In genomic region chr2:93477519-93477918, GRCm38 (mm10) we compare ENCODE assay signal across 9 mouse cellular contexts. TPM values are rescaled to one million over a fixed set of nuclear protein-coding genes. Genes with fewer than 3 reads are reported as not detected.
DNase-seq lines count a peak whose midpoint lies in the region; ATAC-seq and TF ChIP-seq lines count a peak whose summit lies in the region.
"Had no signal": no experiment of that assay in that cellular context is flagged by ENCODE, and none has a peak within 500 bp of the region (broad histone marks: within the 10 kb centered on the region; RNA-seq: fewer than 3 reads in every experiment).

No protein-coding gene starts in this region.

- no peak overlapping the region for H3K9ac ChIP-seq in kidney, embryonic 15.5 days
- H3K9ac ChIP-seq in CH12.LX (ENCODE audit: insufficient read depth, low read depth): no peak overlapping the region
- no peak overlapping the region for H3K9ac ChIP-seq in forebrain, embryonic 15.5 days (replicated peaks)
- H3K9ac ChIP-seq: embryonic facial prominence, embryonic 12.5 days had no signal

- dilution Hi-C loops in CH12.LX (cut with MboI; ENCODE audit: extremely low pct_ligation_motif_present, extremely low pct_unique_long_range_greater_than_20kb, low sequenced_read_pairs): no loop called here

- TF ChIP-seq CTCF in CH12.LX (conservative IDR thresholded peaks at IDR 0.05 in 1 of 2, IDR thresholded peaks at IDR 0.05 in 1 of 2; ENCODE audit: low read depth in 2 of 2, low read length in 2 of 2): peak; percentile 83 to 93
- TF ChIP-seq CTCF in bone marrow, adult 2 months (IDR thresholded peaks at IDR 0.05; ENCODE audit: control insufficient read depth, insufficient read depth, low read length): peak; percentile 92

- TF ChIP-seq POLR2A in CH12.LX (IDR thresholded peaks at IDR 0.05; ENCODE audit: low read depth, low read length): no peak
- TF ChIP-seq POLR2A in bone marrow, adult 2 months (IDR thresholded peaks at IDR 0.05; ENCODE audit: borderline replicate concordance, control insufficient read depth, low read depth, low read length): no peak

- TF ChIP-seq EP300 in CH12.LX (IDR thresholded peaks at IDR 0.05; ENCODE audit: low read length): no peak

- no peaks in the 10 kb centered on the region for H3K4me1 ChIP-seq in kidney, embryonic 15.5 days
- H3K4me1 ChIP-seq in CH12.LX (ENCODE audit: control insufficient read depth in 1 of 2, insufficient read depth in 2 of 2): peaks cover 12 to 14% of the 10 kb centered on the region in 2 experiments
- H3K4me1 ChIP-seq in bone marrow, adult 2 months (ENCODE audit: control insufficient read depth, insufficient read depth, low read length): no peaks in the 10 kb centered on the region
- H3K4me1 ChIP-seq in forebrain, embryonic 15.5 days: 0 out of 2 replicates have a peak, but pooled peaks cover 2% of the 10 kb centered on the region

- TF ChIP-seq RAD21 in CH12.LX (IDR thresholded peaks at IDR 0.05; ENCODE audit: low read depth, low read length): peak; percentile 55

- H3K27ac ChIP-seq in kidney, embryonic 15.5 days: no peak overlapping the region
- no peak overlapping the region for H3K27ac ChIP-seq in CH12.LX (ENCODE audit: insufficient read depth, low read depth)
- H3K27ac ChIP-seq in bone marrow, adult 2 months (ENCODE audit: control insufficient read depth, insufficient read depth, low read depth, low read length, poor library complexity): no peak overlapping the region
- no peak overlapping the region for H3K27ac ChIP-seq in forebrain, embryonic 15.5 days (replicated peaks)
- H3K27ac ChIP-seq: embryonic facial prominence, embryonic 12.5 days had no signal

- peaks cover 45% of the 10 kb centered on the region for H3K27me3 ChIP-seq in kidney, embryonic 15.5 days
- H3K27me3 ChIP-seq in CH12.LX (replicated peaks): peaks cover 68% of the 10 kb centered on the region
- H3K27me3 ChIP-seq in forebrain, embryonic 15.5 days: no peaks in the 10 kb centered on the region

- no peak overlapping the region for H3K4me3 ChIP-seq in kidney, embryonic 15.5 days (replicated peaks)
- no peak overlapping the region for H3K4me3 ChIP-seq in CH12.LX (replicated peaks in 1 of 3; ENCODE audit: low read depth in 2 of 3, low read length in 2 of 3, poor library complexity in 1 of 3)
- H3K4me3 ChIP-seq in bone marrow, adult 2 months (replicated peaks; ENCODE audit: control insufficient read depth, low read depth, low read length): no peak overlapping the region
- H3K4me3 ChIP-seq in forebrain, embryonic 15.5 days: no peak overlapping the region
- H3K4me3 ChIP-seq: embryonic facial prominence, embryonic 12.5 days had no signal

- H3K79me2 ChIP-seq in CH12.LX (replicated peaks; ENCODE audit: control insufficient read depth, extremely low read depth, insufficient read depth, poor library complexity, severe bottlenecking): no peaks in the 10 kb centered on the region

- ATAC-seq in kidney, embryonic 15.5 days (replicated peaks; ENCODE audit: low FRiP score): no peak
- ATAC-seq in forebrain, embryonic 15.5 days (replicated peaks): 0 out of 2 replicates have a peak, but pooled peaks have one; percentile 30

- H3K36me3 ChIP-seq in kidney, embryonic 15.5 days: no peaks in the 10 kb centered on the region
- no peaks in the 10 kb centered on the region for H3K36me3 ChIP-seq in CH12.LX (replicated peaks in 1 of 2; ENCODE audit: control insufficient read depth in 1 of 2, insufficient read depth in 1 of 2, low read length in 1 of 2)
- H3K36me3 ChIP-seq in forebrain, embryonic 15.5 days: no peaks in the 10 kb centered on the region
- H3K36me3 ChIP-seq: embryonic facial prominence, embryonic 12.5 days had no signal

- 49% methylated on average over 7 of the region's 7 CpGs for WGBS in kidney, embryonic 15.5 days
- 48% methylated on average over 7 of the region's 7 CpGs for WGBS in bone marrow, adult 2 months
- WGBS in forebrain, embryonic 15.5 days: 46% methylated on average over 7 of the region's 7 CpGs

- H3K9me3 ChIP-seq in kidney, embryonic 15.5 days (replicated peaks): no peaks in the 10 kb centered on the region
- peaks cover 14% of the 10 kb centered on the region for H3K9me3 ChIP-seq in CH12.LX (replicated peaks; ENCODE audit: low read length)
- no peaks in the 10 kb centered on the region for H3K9me3 ChIP-seq in forebrain, embryonic 15.5 days
- H3K9me3 ChIP-seq: embryonic facial prominence, embryonic 12.5 days had no signal

- in situ Hi-C loops in CH12.LX (cut with MboI; ENCODE audit: low pct_ligation_motif_present, low pct_unique_long_range_greater_than_20kb, low sequenced_read_pairs): loop anchor here (5.0 to 10.0 kb wide), 2 partner anchors 180 to 327 kb away; no protein-coding TSS in a partner anchor

- H3K4me2 ChIP-seq in kidney, embryonic 15.5 days: no peak overlapping the region
- no peak overlapping the region for H3K4me2 ChIP-seq in CH12.LX (ENCODE audit: insufficient read depth, low read depth, poor library complexity, severe bottlenecking)
- H3K4me2 ChIP-seq in forebrain, embryonic 15.5 days (replicated peaks): no peak overlapping the region
- H3K4me2 ChIP-seq: embryonic facial prominence, embryonic 12.5 days had no signal

- DNase-seq in kidney, adult 11 months: peak; percentile 20
- DNase-seq in CH12.LX (ENCODE audit: extremely low read depth): no peak
- peak; percentile 69 to 78 for DNase-seq in layer of hippocampus, postnatal 10 days (ENCODE audit: low spot score in 2 of 2)
- peak; percentile 76 for DNase-seq in naive thymus-derived CD4-positive, alpha-beta T cell, adult 2 months (ENCODE audit: low read depth)
- peak; percentile 78 for DNase-seq in thymus, postnatal 4 days

TF ChIP-seq in CH12.LX, 34 proteins besides CTCF, POLR2A, EP300 and RAD21:
- TF ChIP-seq KAT2A (IDR thresholded peaks at IDR 0.05; ENCODE audit: insufficient replicate concordance, low read length) (no peak), MXI1 (IDR thresholded peaks at IDR 0.05; ENCODE audit: low read depth, low read length) (no peak), ZNF384 (IDR thresholded peaks at IDR 0.05; ENCODE audit: low read depth, low read length) (no peak), SMC3 (IDR thresholded peaks at IDR 0.05; ENCODE audit: low read depth, low read length) (peak; percentile 86), MYC (IDR thresholded peaks at IDR 0.05; ENCODE audit: low read depth, low read length) (no peak)
TF ChIP-seq in CH12.LX: peak in this region for 1.

RNA-seq across cellular contexts. Expression of gene Cd82, which starts 14.6 kb away (rescaled TPM):
- 47.8 and 49.4 TPM in 2 replicates for polyA plus RNA-seq in kidney, embryonic 15.5 days (2015; fragmentation: Nextera tagmentation; extraction: Ambion mirVana)
- 164 and 215 TPM in 2 replicates for total RNA-seq in CH12.LX (2012; rRNA removed)
- total RNA-seq in CH12.LX (2014; rRNA removed): 157 and 177 TPM in 2 replicates
- polyA plus RNA-seq in CH12.LX (2012; ENCODE audit: insufficient read length, low read depth): 249 and 294 TPM in 2 replicates
- 98.5 and 111 TPM in 2 replicates for polyA plus RNA-seq in bone marrow, adult 2 months (2011; ENCODE audit: insufficient read depth, insufficient read length, low replicate concordance, missing spikeins)
- 17.6 and 19.6 TPM in 2 replicates for polyA plus RNA-seq in forebrain, embryonic 15.5 days (2015; fragmentation: Nextera tagmentation; extraction: Ambion mirVana)
- 10 to 100 TPM; 11.4 to 12.4 TPM for total RNA-seq in layer of hippocampus, postnatal 10 days (2021)
